Mouse (Mus musculus): ENCODE data around the gene Mogat2.

Mogat2 gene

DNA sequence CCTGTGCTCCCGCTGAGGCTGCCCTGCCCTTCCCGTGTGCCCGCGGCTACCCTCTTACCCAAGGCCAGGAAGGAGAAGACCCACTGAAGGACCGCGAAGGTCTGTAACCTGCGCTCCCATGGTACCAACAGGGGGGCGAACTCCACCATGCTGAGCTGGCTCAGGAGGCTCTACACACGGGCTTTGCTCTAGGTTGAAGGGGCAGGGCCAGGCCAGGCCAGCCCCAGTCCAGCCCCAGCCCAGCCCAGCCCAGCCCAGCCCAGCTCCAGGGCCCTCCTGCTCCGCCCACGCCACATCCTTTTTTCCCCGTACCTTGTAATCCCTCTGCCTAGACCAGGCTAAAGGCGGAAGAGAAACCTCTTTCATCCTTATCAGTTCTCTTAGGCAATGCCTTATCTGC is at the start of gene Mogat2:
Gene Mogat2, minus strand, starts transcription at position 203 of the 400 bp plus-strand sequence.
- in situ Hi-C loops (cut with MboI; ENCODE audit: low pct_unique_long_range_greater_than_20kb in 1 of 2, low sequenced_read_pairs in 2 of 2, unreplicated experiment in 1 of 2): no loop called here

DNA sequence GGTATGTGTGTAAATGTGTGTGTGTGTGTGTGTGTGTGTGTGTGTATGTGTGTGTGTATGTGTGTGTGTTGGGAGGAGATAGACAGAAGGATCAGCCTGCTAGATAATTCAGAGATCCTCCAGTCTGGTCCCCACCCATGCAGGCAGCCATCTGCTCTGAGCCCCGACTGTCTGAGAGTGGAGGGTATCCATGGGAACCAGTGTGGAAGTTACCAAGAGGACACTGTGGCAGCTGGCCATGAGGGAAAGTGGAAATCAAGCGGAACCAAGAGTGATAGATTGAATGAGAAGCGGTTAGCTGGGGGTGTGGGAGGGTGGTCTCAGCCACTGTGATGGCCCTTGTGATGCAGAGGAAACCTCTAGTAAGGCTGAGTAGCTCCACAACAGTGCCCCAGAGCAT is 48.9 kb upstream of the Mogat2 start:
- in situ Hi-C loops (cut with MboI; ENCODE audit: low pct_unique_long_range_greater_than_20kb in 1 of 2, low sequenced_read_pairs in 2 of 2, unreplicated experiment in 1 of 2): no loop called here

DNA sequence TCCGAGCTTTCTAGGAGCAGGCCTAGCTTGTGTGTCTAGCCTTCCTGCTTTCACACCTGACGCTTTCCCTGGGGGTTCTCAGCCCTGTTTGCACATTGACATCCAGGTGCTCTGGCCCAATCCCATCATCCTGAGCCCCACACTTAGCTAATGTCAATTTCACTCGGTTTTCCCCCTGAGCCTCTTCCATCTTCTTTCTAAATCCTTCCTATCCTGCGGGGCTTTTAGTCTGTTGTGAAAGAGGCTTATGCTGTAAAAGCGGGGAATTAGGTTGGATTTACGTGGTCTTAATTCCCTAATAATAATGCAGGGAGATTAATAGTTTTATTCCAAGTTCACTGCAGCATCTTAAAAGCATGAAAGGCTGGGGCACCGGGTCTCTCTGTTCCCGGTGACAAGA is 41.2 kb upstream of the Mogat2 start:
- in situ Hi-C loops (cut with MboI; ENCODE audit: low pct_unique_long_range_greater_than_20kb in 1 of 2, low sequenced_read_pairs in 2 of 2, unreplicated experiment in 1 of 2): no loop called here

DNA sequence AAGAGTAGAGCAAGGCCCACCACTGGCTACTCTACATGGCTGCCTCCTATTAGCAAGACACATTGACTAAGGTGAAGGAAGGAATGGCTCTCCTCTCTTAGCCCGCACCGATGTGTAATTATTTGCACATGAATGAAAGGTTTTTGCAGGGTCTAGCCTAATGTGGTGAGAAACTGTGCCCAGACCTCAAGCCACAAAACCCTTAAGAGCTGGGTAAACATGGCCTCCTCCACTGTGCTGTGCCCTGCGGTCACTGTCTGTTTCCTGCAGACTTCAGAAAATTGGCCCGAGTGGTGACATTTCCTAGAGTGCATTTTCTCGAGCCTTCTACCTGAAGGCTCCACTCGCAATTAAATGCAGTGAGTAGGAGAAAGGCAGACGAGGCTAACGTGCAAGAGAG is 39.9 kb upstream of the Mogat2 start:
- in situ Hi-C loops (cut with MboI; ENCODE audit: low pct_unique_long_range_greater_than_20kb in 1 of 2, low sequenced_read_pairs in 2 of 2, unreplicated experiment in 1 of 2): no loop called here

DNA sequence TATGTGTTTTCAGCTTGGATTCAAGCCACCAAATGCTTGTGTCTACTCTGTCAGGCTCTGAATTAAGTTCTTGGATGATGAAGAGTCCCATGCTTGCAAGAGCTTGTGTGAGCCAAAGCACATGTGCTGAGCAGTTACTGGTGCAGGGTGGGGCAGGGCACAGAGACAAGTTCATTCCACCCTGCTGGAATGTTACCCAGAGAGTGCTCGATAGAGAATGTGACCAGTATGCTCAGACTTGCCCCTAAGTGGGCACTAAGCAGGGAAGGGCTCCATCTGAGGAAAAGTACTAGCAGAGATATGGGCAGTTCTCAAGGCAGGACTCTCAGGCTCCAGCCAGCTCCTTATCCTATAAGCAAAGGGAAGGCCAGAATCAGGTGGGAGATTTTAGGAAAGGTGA is 38.3 kb upstream of the Mogat2 start:
- in situ Hi-C loops (cut with MboI; ENCODE audit: low pct_unique_long_range_greater_than_20kb in 1 of 2, low sequenced_read_pairs in 2 of 2, unreplicated experiment in 1 of 2): no loop called here

DNA sequence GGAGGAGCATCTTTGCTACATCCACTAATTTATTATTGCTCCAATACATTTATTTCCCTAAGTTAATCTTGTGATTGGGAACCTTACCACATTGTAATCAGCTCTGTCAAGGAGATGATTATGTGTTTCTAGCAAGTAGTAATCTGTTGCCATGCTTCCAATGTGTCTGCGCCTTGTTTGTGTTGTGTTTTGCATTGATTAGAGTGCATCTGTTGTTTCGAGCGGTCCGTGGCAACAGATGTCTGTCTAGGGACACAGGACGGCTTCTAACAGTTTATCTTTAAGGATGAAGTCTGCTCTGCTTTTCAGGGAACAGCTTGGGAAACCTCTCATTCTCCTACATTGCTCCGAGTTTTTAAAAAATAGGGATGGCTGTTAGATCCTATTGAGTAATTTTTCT is 36.7 kb upstream of the Mogat2 start:
- in situ Hi-C loops (cut with MboI; ENCODE audit: low pct_unique_long_range_greater_than_20kb in 1 of 2, low sequenced_read_pairs in 2 of 2, unreplicated experiment in 1 of 2): no loop called here

DNA sequence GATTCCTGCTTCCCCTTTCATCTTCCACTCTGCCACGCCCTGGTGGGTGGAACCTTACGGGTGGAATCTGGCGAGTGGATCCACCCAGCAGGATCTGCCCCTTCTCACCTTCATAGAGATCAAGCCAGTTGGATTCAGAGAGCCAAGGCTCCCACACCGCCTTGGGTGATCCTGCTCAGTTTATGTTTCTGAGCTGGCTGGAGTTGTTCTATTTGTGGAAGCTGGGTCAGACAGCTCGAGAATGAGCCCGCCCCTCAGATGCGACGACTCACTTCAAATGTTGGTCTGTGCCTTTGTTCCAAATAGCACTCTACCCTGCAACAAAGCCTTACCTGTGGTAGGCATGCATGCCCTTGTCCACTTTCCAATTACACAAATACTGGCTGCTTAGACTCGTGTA is 33.2 kb upstream of the Mogat2 start:
- in situ Hi-C loops (cut with MboI; ENCODE audit: low pct_unique_long_range_greater_than_20kb in 1 of 2, low sequenced_read_pairs in 2 of 2, unreplicated experiment in 1 of 2): no loop called here

DNA sequence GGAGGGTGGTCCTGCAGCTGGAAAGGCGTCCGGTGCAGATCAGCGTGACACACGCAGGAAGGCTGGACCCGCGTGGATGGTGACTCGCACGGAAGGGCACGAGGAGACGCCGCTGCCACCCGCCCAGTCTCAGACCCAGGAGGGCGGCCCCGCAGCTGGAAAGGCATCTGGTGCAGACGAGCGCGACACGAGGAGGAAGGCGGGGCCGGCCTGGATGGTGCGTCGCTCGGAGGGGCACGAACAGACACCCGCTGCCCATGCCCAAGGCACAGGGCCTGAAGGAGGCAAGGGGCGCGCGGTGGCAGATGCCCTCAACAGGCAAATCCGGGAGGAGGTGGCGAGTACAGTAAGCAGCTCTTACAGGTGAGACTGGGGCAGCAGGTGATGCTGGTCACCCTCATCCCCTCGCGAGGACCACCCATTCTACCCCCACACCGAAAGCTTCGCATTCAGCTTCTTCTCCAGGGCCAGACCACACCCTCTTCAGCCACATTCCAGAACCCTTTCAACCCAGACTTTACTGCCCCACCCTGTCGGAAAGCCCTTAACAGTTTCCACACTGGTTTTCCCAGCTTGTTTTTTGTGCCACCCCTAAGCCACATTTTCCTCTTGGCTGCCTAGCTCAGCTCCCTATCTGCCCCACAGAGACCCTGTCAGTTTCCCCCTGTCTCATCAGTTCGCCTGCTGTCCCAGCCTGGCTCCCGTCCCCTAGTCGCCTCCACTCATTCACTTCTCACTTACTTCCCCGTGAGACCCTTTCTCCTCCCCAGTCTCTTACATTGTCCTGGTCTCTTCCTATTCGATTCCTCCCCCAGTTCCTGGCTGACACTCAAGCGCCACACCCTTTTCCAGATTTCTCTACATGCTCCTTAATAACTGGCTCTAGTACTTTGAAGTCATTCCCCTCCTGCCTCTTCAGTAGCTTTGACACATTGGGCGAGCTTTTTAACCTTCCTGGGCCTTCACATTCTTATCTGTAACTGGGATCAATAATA is 30.8 kb upstream of the Mogat2 start:
- in situ Hi-C loops (cut with MboI; ENCODE audit: low pct_unique_long_range_greater_than_20kb in 1 of 2, low sequenced_read_pairs in 2 of 2, unreplicated experiment in 1 of 2): no loop called here

DNA sequence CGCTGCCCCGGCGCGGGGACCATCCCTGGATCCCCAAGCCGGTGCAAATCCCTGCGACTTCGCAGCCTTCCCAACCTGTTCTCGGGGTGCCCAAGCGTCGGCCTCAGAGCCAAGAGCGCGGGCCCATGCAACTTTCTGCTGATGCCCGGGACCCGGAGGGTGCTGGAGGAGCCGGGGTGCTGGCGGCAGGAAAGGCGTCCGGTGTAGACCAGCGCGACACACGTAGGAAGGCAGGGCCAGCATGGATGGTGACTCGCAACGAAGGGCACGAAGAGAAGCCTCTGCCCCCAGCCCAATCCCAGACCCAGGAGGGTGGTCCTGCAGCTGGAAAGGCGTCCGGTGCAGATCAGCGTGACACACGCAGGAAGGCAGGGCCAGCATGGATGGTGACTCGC is 30.1 kb upstream of the Mogat2 start:
- in situ Hi-C loops (cut with MboI; ENCODE audit: low pct_unique_long_range_greater_than_20kb in 1 of 2, low sequenced_read_pairs in 2 of 2, unreplicated experiment in 1 of 2): no loop called here

DNA sequence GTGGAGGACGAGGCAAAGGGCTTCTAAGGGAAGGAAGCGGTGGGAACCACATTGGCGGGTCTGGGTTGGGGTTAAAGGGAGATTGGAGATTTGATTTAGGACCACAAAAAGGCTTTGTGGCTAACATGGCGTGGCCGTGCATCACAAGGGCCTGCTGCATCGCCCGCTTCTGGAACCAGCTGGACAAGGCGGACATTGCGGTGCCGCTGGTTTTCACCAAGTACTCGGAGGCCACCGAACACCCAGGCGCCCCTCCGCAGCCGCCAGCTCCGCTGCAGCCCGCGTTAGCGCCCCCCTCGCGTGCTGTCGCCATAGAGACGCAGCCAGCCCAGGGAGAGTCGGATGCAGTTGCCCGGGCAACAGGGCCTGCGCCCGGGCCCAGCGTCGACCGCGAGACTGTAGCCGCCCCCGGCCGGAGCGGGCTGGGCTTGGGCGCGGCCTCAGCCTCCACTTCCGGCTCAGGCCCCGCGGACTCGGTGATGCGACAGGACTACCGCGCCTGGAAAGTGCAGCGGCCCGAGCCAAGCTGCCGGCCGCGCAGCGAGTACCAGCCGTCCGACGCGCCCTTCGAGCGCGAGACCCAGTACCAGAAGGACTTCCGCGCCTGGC is 29.6 kb upstream of the Mogat2 start:
- in situ Hi-C loops (cut with MboI; ENCODE audit: low pct_unique_long_range_greater_than_20kb in 1 of 2, low sequenced_read_pairs in 2 of 2, unreplicated experiment in 1 of 2): no loop called here

DNA sequence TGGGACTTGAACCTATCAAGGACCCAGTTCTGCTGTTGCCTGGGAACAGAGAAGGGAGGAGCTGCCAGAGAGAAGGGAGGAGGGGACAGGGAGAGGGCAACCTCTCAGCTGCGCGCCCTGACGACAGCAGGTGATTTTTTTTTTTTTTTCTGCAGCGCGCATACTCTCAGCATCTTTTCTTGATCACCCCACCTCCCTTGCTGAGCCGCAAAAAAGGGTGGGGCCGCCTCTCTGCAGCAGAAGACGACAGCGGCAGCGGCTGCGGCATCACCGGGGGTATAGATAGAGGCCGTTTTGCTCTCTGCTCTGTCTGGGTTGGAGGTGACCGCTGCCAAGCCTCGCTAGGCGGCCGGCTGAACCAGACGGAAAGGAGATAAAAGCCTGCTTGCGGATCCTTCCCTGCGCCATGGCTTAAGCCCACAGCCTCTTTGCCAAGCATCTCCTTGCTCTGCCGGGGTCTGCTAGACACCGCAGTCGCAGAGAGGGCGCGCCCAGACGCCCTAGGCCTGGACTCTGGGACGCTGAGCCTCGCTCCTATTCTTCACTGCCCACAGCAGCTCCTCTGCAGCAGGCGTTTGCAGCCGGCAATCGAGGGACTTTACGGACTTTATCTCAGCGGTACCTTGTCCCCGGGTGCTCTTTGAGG is 29.0 kb upstream of the Mogat2 start, which contains the start of gene Map6:
Gene Map6, plus strand, starts transcription at position 197 of the 646 bp plus-strand sequence.
- in situ Hi-C loops (cut with MboI; ENCODE audit: low pct_unique_long_range_greater_than_20kb in 1 of 2, low sequenced_read_pairs in 2 of 2, unreplicated experiment in 1 of 2): no loop called here

DNA sequence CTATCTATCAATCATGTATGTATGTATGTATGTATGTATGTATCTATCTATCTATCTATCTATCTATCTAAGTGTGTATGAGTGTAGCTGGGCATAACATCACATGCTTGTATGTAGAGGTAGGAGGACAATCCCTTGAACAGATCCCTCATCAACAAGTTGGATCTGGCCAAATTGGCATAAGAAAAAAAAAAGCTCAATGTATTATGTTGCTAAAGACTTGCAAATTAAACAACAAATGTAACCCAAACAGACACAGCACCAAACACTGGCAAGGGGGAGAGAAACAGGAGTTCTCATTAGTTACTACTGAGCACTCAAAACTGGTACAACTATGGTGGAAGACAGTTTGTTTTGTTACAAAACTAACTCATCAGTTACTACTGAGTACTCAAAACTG is 26.2 kb upstream of the Mogat2 start:
- in situ Hi-C loops (cut with MboI; ENCODE audit: low pct_unique_long_range_greater_than_20kb in 1 of 2, low sequenced_read_pairs in 2 of 2, unreplicated experiment in 1 of 2): no loop called here

DNA sequence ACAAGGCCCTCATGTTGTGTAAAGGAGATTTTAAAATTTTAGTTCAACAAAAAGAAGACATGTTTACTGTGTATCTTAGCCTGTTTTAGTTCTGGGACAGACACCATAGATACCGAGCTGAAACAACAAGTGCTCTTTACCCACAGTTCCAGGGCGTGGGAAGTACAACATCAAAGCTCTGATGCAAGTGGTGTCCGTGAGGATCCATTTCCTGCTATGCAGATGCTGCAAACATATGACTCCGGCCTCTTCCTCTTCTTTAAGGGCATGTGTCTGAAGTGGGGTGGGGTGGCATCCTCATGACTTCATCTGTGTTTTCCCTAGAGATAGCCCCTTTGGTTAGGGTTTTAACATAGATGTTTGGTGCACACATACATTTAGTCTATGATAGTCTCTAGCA is 25.1 kb upstream of the Mogat2 start:
- in situ Hi-C loops (cut with MboI; ENCODE audit: low pct_unique_long_range_greater_than_20kb in 1 of 2, low sequenced_read_pairs in 2 of 2, unreplicated experiment in 1 of 2): no loop called here

DNA sequence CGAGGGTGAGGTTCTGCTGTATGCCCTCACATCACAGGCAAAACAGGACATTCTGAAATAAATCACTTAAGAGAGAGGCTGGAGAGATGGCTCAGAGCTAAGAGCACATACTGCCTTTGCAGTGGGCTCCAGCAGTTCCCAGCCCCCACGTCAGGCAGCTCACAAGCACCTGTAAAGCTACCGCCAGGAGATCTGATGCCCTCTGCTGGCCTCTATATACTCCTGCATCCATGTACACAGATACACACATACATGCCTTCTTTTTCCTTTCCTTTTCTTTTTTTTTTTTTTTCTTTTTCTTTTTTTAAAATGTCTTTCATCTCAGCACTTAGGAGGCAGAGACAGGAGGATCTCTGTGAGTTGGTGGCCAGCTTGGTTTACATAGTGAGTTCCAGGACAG is 23.5 kb upstream of the Mogat2 start:
- in situ Hi-C loops (cut with MboI; ENCODE audit: low pct_unique_long_range_greater_than_20kb in 1 of 2, low sequenced_read_pairs in 2 of 2, unreplicated experiment in 1 of 2): no loop called here

DNA sequence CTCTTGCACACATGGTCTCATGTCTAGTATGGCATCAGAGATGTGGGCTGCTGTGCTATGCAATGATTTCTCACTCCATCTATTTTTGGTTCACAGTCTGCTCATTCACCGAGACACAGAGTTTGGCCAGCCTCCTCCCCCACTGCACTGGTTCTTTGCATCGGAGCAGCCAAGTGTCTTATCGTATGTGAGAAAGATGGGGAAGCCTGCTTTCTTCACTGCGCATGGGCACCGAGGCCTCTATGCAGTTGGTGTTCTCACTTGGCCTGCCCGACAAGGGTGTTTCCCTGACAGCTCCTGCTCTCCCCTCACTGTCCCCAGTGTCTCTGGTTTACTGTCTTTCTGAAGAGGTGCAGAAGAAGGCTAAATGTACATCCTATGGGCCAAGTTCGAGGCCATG is 16.6 kb upstream of the Mogat2 start:
- in situ Hi-C loops (cut with MboI; ENCODE audit: low pct_unique_long_range_greater_than_20kb in 1 of 2, low sequenced_read_pairs in 2 of 2, unreplicated experiment in 1 of 2): no loop called here

DNA sequence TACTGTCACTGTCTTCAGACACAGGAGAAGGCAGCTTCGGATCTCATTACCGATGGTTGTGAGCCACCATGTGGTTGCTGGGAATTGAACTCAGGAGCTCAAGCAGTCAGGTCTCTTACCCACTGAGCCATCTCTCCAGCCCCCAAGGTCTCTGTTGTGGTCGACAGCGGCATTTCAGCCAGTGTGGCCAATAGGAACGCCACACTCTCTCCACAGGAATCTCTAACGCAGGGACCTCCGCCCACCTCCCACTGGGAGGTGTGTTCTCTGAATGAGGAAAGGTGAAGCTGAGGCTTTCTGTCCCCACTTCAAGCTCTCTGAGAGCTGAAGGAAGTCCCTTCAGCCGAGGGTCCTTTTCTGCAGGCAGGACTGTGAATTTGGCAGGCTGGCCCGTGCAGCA is 12.0 kb upstream of the Mogat2 start:
- in situ Hi-C loops (cut with MboI; ENCODE audit: low pct_unique_long_range_greater_than_20kb in 1 of 2, low sequenced_read_pairs in 2 of 2, unreplicated experiment in 1 of 2): no loop called here

DNA sequence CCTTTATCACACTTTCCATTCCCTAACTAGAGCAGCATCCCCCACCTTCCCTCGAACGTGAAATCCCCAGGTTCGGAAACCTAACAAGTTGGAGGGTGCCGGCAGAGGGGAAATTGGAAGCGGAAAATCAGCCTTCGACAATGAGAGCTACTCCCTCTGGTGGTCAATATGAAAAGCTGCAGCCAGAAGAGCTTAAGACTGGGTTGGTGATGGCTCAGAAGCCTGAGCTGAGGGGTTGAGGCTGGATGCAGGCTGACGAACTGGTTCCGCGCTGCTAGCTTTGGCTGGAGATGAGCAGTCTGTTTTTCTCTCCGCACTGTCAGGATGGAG is 11.1 kb upstream of the Mogat2 start:
- in situ Hi-C loops (cut with MboI; ENCODE audit: low pct_unique_long_range_greater_than_20kb in 1 of 2, low sequenced_read_pairs in 2 of 2, unreplicated experiment in 1 of 2): no loop called here

DNA sequence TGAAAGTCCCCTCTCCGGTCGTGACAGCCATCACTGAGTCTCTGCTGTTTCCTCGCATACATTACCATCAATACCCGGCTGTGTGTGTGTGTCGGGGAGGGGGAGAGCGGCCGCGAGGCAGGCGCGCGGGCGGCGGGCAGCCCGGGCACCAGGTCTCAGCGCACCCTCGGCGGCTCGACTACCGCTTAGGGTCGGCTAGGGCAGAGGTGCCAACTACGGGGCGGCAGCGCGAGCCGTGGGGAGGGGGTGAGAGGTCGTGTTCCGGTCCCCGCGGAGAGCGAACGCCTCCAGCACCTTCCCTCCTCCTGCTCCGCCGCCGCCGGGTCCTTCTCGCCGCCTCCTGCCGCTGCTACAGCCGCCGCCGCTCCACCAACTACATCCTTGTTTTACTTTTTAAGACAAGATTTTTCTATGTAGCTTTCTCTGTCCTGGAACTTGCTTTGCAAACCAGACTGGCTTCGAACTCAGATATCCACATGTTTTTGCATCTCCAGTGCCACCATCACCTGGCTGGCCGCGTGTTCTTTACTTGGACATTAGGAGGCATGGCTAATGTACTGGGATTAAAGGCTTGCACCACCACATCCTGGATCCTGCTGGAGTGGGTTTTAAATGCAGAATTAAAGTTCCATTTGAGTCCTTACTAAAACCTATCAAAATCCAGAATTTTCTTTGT is 10.6 kb upstream of the Mogat2 start:
- in situ Hi-C loops (cut with MboI; ENCODE audit: low pct_unique_long_range_greater_than_20kb in 1 of 2, low sequenced_read_pairs in 2 of 2, unreplicated experiment in 1 of 2): no loop called here

DNA sequence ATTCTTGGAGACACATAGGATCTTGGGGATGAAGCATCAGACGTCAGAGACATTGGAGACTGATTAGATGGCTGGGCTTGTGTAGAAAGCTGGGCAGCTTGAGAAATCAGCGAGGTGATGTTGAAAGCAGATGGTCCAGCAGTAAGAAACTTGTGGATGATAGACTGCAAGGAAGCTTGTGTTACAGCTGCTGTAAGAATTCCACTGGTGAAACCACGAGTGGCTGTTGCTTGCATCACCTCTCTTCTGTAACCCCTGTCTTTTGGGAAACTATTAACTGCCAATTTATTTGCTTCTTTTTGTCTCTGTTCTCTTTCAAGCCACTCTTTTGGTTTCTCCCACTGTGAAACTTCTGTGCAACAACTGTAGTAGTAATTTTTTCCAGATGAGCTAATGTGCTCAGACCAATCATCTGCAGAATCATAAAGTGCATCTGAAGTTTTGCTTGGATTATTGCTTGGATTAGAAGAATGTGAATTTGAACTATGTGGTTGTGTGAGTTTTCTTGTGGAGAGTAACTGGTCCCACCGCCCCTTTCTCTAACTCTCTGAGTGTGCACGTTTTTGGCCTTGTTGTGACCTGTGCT is 9.8 kb upstream of the Mogat2 start:
- in situ Hi-C loops (cut with MboI; ENCODE audit: low pct_unique_long_range_greater_than_20kb in 1 of 2, low sequenced_read_pairs in 2 of 2, unreplicated experiment in 1 of 2): no loop called here
